14 mouse cellular contexts compared by ENCODE assay signal in genomic region chr14:57523762-57524161, GRCm38 (mm10). TPM values are rescaled to one million over a fixed set of nuclear protein-coding genes. Genes with fewer than 3 reads are reported as not detected.
DNase-seq lines count a peak whose midpoint lies in the region; ATAC-seq and TF ChIP-seq lines count a peak whose summit lies in the region.
"Had no signal": no experiment of that assay in that cellular context is flagged by ENCODE, and none has a peak within 500 bp of the region (broad histone marks: within the 10 kb centered on the region; RNA-seq: fewer than 3 reads in every experiment).

No protein-coding gene starts in this region.

- H3K9ac ChIP-seq in forebrain, embryonic 14.5 days (ENCODE audit: low read length), result no peak overlapping the region
- no peak overlapping the region for H3K9ac ChIP-seq in lung, embryonic 15.5 days
- H3K9ac ChIP-seq in limb, embryonic 14.5 days (ENCODE audit: low read depth, low read length, severe bottlenecking), result no peak overlapping the region
- H3K9ac ChIP-seq: embryonic facial prominence, embryonic 15.5 days had no signal

- H3K4me2 ChIP-seq in forebrain, embryonic 14.5 days (ENCODE audit: low read length), result 0 out of 2 replicates have a peak overlapping the region, but pooled peaks have one; percentile 84
- H3K4me2 ChIP-seq in lung, embryonic 15.5 days, result peak overlapping the region; percentile 95; the same call in 1 of the 2 replicates
- peak overlapping the region; percentile 87 for H3K4me2 ChIP-seq in limb, embryonic 14.5 days (replicated peaks; ENCODE audit: low read depth, low read length, severe bottlenecking)

- DNase-seq in forebrain, embryonic 14.5 days (ENCODE audit: low spot score), result no peak
- DNase-seq in forebrain, embryonic 10.5 days (ENCODE audit: extremely low spot score, low spot score), result no peak
- no peak for DNase-seq in lung, postnatal 36 days
- DNase-seq in limb, embryonic 14.5 days (ENCODE audit: low spot score), result no peak
- DNase-seq in B cell, adult 2 months, result no peak
- no peak for DNase-seq in heart, adult 18-20 months
- DNase-seq: kidney, adult 11 months; kidney, postnatal 25 days; thymus, postnatal 4 days had no signal

- peaks cover 2% of the 10 kb centered on the region; the same call in 1 of the 2 replicates for H3K27me3 ChIP-seq in forebrain, embryonic 14.5 days (replicated peaks; ENCODE audit: control insufficient read depth, insufficient read depth, low read length)
- peaks cover 65% of the 10 kb centered on the region for H3K27me3 ChIP-seq in forebrain, embryonic 10.5 days (ENCODE audit: poor library complexity, severe bottlenecking)
- H3K27me3 ChIP-seq in lung, embryonic 15.5 days, result no peaks in the 10 kb centered on the region
- H3K27me3 ChIP-seq in limb, embryonic 14.5 days (ENCODE audit: control insufficient read depth, insufficient read depth, low read length), result no peaks in the 10 kb centered on the region
- H3K27me3 ChIP-seq: embryonic facial prominence, embryonic 15.5 days had no signal

- no peaks in the 10 kb centered on the region for H3K36me3 ChIP-seq in forebrain, embryonic 14.5 days (ENCODE audit: control insufficient read depth, insufficient read depth, low read length)
- H3K36me3 ChIP-seq in forebrain, embryonic 10.5 days (replicated peaks), result no peaks in the 10 kb centered on the region
- no peaks in the 10 kb centered on the region for H3K36me3 ChIP-seq in lung, embryonic 15.5 days
- H3K36me3 ChIP-seq in limb, embryonic 14.5 days (ENCODE audit: control insufficient read depth, insufficient read depth, low read length), result no peaks in the 10 kb centered on the region
- H3K36me3 ChIP-seq: embryonic facial prominence, embryonic 15.5 days; heart, embryonic 15.5 days; midbrain, embryonic 12.5 days had no signal

- H3K27ac ChIP-seq in forebrain, embryonic 14.5 days (ENCODE audit: low read depth, low read length), result no peak overlapping the region
- H3K27ac ChIP-seq in forebrain, embryonic 10.5 days, result no peak overlapping the region
- no peak overlapping the region for H3K27ac ChIP-seq in lung, embryonic 15.5 days
- H3K27ac ChIP-seq in cortical plate, adult 2 months (ENCODE audit: insufficient read depth, low read length), result no peak overlapping the region
- no peak overlapping the region for H3K27ac ChIP-seq in limb, embryonic 14.5 days (replicated peaks; ENCODE audit: low read depth, low read length)
- H3K27ac ChIP-seq: heart, embryonic 15.5 days; midbrain, embryonic 12.5 days had no signal

- no peak for TF ChIP-seq POLR2A in cortical plate, adult 2 months (IDR thresholded peaks at IDR 0.05; ENCODE audit: extremely low read depth, insufficient read depth, low read length)
- no peak for TF ChIP-seq POLR2A in limb, embryonic 14.5 days (IDR thresholded peaks at IDR 0.05; ENCODE audit: borderline replicate concordance, extremely low read depth, insufficient read depth, insufficient read length)

- H3K4me3 ChIP-seq in forebrain, embryonic 14.5 days (ENCODE audit: low read depth, low read length), result no peak overlapping the region
- no peak overlapping the region for H3K4me3 ChIP-seq in forebrain, embryonic 10.5 days
- H3K4me3 ChIP-seq in lung, embryonic 15.5 days, result peak overlapping the region; percentile 79; the same call in 1 of the 2 replicates
- peak overlapping the region; percentile 89; the same call in 1 of the 2 replicates for H3K4me3 ChIP-seq in cortical plate, adult 2 months (ENCODE audit: insufficient read depth, low read length)
- H3K4me3 ChIP-seq in limb, embryonic 14.5 days (replicated peaks; ENCODE audit: low read length), result peak overlapping the region; percentile 82; the same call in 1 of the 2 replicates

- no peak for TF ChIP-seq CTCF in cortical plate, adult 2 months (IDR thresholded peaks at IDR 0.05; ENCODE audit: extremely low read depth, insufficient read depth, low read length)

- 62% methylated on average over 9 of the region's 9 CpGs for WGBS in forebrain, embryonic 14.5 days
- WGBS in forebrain, embryonic 10.5 days, result 91% methylated on average over 9 of the region's 9 CpGs
- 88% methylated on average over 9 of the region's 9 CpGs for WGBS in lung, embryonic 15.5 days
- 42% methylated on average over 9 of the region's 9 CpGs for WGBS in limb, embryonic 14.5 days

- H3K4me1 ChIP-seq in forebrain, embryonic 14.5 days (ENCODE audit: control insufficient read depth, insufficient read depth, low read length), result peaks cover 5% of the 10 kb centered on the region
- peaks cover 20% of the 10 kb centered on the region for H3K4me1 ChIP-seq in forebrain, embryonic 10.5 days
- peaks cover 6% of the 10 kb centered on the region; the same call in 1 of the 2 replicates for H3K4me1 ChIP-seq in lung, embryonic 15.5 days
- H3K4me1 ChIP-seq in cortical plate, adult 2 months (ENCODE audit: control insufficient read depth, insufficient read depth, low read length), result peaks cover 6% of the 10 kb centered on the region; the same call in 1 of the 2 replicates
- H3K4me1 ChIP-seq in limb, embryonic 14.5 days (ENCODE audit: control insufficient read depth, insufficient read depth, low read length), result peaks cover 5% of the 10 kb centered on the region; the same call in 1 of the 2 replicates

- ATAC-seq in forebrain, embryonic 14.5 days, result no peak
- ATAC-seq in lung, embryonic 15.5 days (ENCODE audit: borderline replicate concordance, extremely low read depth, low FRiP score, low TSS enrichment), result no peak
- no peak for ATAC-seq in limb, embryonic 14.5 days (ENCODE audit: low FRiP score, low read depth)

- no peaks in the 10 kb centered on the region for H3K9me3 ChIP-seq in forebrain, embryonic 14.5 days (replicated peaks; ENCODE audit: control insufficient read depth, low read length)
- H3K9me3 ChIP-seq in forebrain, embryonic 10.5 days, result no peaks in the 10 kb centered on the region
- H3K9me3 ChIP-seq in lung, embryonic 15.5 days, result no peaks in the 10 kb centered on the region
- H3K9me3 ChIP-seq in limb, embryonic 14.5 days (ENCODE audit: control insufficient read depth, low read length), result no peaks in the 10 kb centered on the region
- H3K9me3 ChIP-seq: embryonic facial prominence, embryonic 15.5 days; heart, embryonic 15.5 days; midbrain, embryonic 12.5 days had no signal

RNA-seq across cellular contexts. Expression of gene Il17d, which starts 0.8 kb away (rescaled TPM):
- 1.9 and 2.4 TPM in 2 replicates for polyA plus RNA-seq in forebrain, embryonic 14.5 days (2014; fragmentation: Nextera tagmentation; extraction: Ambion mirVana)
- polyA plus RNA-seq in forebrain, embryonic 10.5 days (2016; fragmentation: Nextera tagmentation; extraction: Ambion mirVana), result 0.23 and 0.51 TPM in 2 replicates
- polyA plus RNA-seq in lung, embryonic 15.5 days (2015; fragmentation: Nextera tagmentation; extraction: Ambion mirVana), result 5.2 and 6.1 TPM in 2 replicates
- polyA plus RNA-seq in cortical plate, adult 2 months (2012; rRNA removed), result 23.9 and 24.8 TPM in 2 replicates
- 41.0 and 68.8 TPM in 2 replicates for polyA plus RNA-seq in limb, embryonic 14.5 days (2012; rRNA removed)
- 6.9 and 8.1 TPM in 2 replicates for polyA plus RNA-seq in limb, embryonic 14.5 days (2014; fragmentation: Nextera tagmentation; extraction: Ambion mirVana)
- total RNA-seq in heart, adult 18-20 months (2021), result 1 to 10 TPM; 2.3 to 4.3 TPM

RNA-seq across cellular contexts. Expression of gene Eef1akmt1, which starts 47.6 kb away (rescaled TPM):
- polyA plus RNA-seq in forebrain, embryonic 14.5 days (2014; fragmentation: Nextera tagmentation; extraction: Ambion mirVana), result 116 and 132 TPM in 2 replicates
- 95.9 and 99.0 TPM in 2 replicates for polyA plus RNA-seq in forebrain, embryonic 10.5 days (2016; fragmentation: Nextera tagmentation; extraction: Ambion mirVana)
- 106 and 108 TPM in 2 replicates for polyA plus RNA-seq in lung, embryonic 15.5 days (2015; fragmentation: Nextera tagmentation; extraction: Ambion mirVana)
- polyA plus RNA-seq in cortical plate, adult 2 months (2012; rRNA removed), result 49.3 and 53.2 TPM in 2 replicates
- 38.2 and 44.0 TPM in 2 replicates for polyA plus RNA-seq in limb, embryonic 14.5 days (2012; rRNA removed)
- polyA plus RNA-seq in limb, embryonic 14.5 days (2014; fragmentation: Nextera tagmentation; extraction: Ambion mirVana), result 109 and 112 TPM in 2 replicates
- total RNA-seq in heart, adult 18-20 months (2021), result 10 to 100 TPM; 36.6 to 38.3 TPM

Comparison
In these comparisons a context has a peak if more than half of its experiments do, and no peak if none do; other contexts are left out.
1. H3K4me3 ChIP-seq: peak in lung, embryonic 15.5 days (single experiment), cortical plate, adult 2 months (single experiment) and limb, embryonic 14.5 days (single experiment); none in forebrain, embryonic 14.5 days (single experiment) and forebrain, embryonic 10.5 days (single experiment).
2. Peak in every context shown above with its lines, with median percentiles within 50 percentile points of each other: H3K4me2 ChIP-seq.